Mouse (Mus musculus): Measurements from ENCODE around the gene Cdrt4. TPM values are rescaled to one million over a fixed set of nuclear protein-coding genes. Genes with fewer than 3 reads are reported as not detected.

The Cdrt4 gene
- polyA plus RNA-seq (2015; fragmentation: Illumina TruSeq; extraction: RNeasy Lipid Tissue Mini Kit (QIAGEN cat#74804); ENCODE audit: insufficient read depth, low read depth, low replicate concordance): not detected

DNA sequence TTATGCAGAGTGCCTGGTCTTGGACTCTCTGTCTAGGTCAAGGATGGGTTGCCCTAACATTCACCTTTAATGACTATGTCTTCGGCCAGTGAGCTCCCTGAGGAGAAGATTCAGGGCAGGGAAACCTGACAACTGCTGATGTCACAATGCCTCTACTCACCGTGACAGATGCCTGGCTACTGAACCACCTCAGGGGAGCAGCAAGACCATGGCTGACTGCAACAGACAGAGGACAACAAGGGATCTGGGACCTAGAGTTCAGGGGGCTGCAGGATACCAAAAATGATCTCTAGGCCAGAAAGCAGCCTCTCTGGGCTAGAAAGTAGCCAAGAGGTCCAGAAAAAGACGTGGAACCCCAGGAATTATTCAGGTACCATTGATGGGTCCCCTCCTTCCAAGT lies at the start of gene Cdrt4:
Cdrt4 (plus strand) TSS at position 182 of the 400 bp plus-strand sequence.

Other genes starting within 250 kb of the Cdrt4 start
- gene Zfp287, start 219.3 kb upstream of the Cdrt4 start, polyA plus RNA-seq (2015; fragmentation: Illumina TruSeq; extraction: RNeasy Lipid Tissue Mini Kit (QIAGEN cat#74804); ENCODE audit: insufficient read depth, low read depth, low replicate concordance): 2.0 TPM
- not detected for gene Gm10428, start 198.1 kb upstream of the Cdrt4 start, polyA plus RNA-seq (2015; fragmentation: Illumina TruSeq; extraction: RNeasy Lipid Tissue Mini Kit (QIAGEN cat#74804); ENCODE audit: insufficient read depth, low read depth, low replicate concordance)
- gene Zfp286, start 161.7 kb upstream of the Cdrt4 start, polyA plus RNA-seq (2015; fragmentation: Illumina TruSeq; extraction: RNeasy Lipid Tissue Mini Kit (QIAGEN cat#74804); ENCODE audit: insufficient read depth, low read depth, low replicate concordance): 1.0 TPM
- 4.9 TPM for gene Trim16, start 131.0 kb upstream of the Cdrt4 start, polyA plus RNA-seq (2015; fragmentation: Illumina TruSeq; extraction: RNeasy Lipid Tissue Mini Kit (QIAGEN cat#74804); ENCODE audit: insufficient read depth, low read depth, low replicate concordance)
- gene Fbxw10, start 104.1 kb upstream of the Cdrt4 start, polyA plus RNA-seq (2015; fragmentation: Illumina TruSeq; extraction: RNeasy Lipid Tissue Mini Kit (QIAGEN cat#74804); ENCODE audit: insufficient read depth, low read depth, low replicate concordance): 0.41 TPM
- 10.3 TPM for gene Tvp23b, start 71.7 kb upstream of the Cdrt4 start, polyA plus RNA-seq (2015; fragmentation: Illumina TruSeq; extraction: RNeasy Lipid Tissue Mini Kit (QIAGEN cat#74804); ENCODE audit: insufficient read depth, low read depth, low replicate concordance)
- not detected for gene Tekt3, start 110.5 kb downstream of the Cdrt4 start, polyA plus RNA-seq (2015; fragmentation: Illumina TruSeq; extraction: RNeasy Lipid Tissue Mini Kit (QIAGEN cat#74804); ENCODE audit: insufficient read depth, low read depth, low replicate concordance)
- gene Pmp22, start 177.8 kb downstream of the Cdrt4 start, polyA plus RNA-seq (2015; fragmentation: Illumina TruSeq; extraction: RNeasy Lipid Tissue Mini Kit (QIAGEN cat#74804); ENCODE audit: insufficient read depth, low read depth, low replicate concordance): 28.6 TPM